Mouse (Mus musculus) CD4-positive, CD25-positive, alpha-beta regulatory T cell, adult 2 months (primary cell): Measurements from ENCODE around the gene Dscam.

ENCODE experiments used
- DNase-seq: peaks from one replicate; pipeline ENCODE4 v3.0.0-alpha.2; 2012; ENCODE audit warnings: low read depth, low spot score

The Dscam gene

GRCm38 (mm10) chr16:96661073-96661472, 509.5 kb downstream of the Dscam start:
- DNase-seq: no peak

GRCm38 (mm10) chr16:96659275-96659674, 511.3 kb downstream of the Dscam start:
- DNase-seq: no peak

- no peak for DNase-seq
These were observed 515.0 kb downstream of the Dscam start for GRCm38 (mm10) chr16:96655548-96655947.

GRCm38 (mm10) chr16:96654054-96654453, 516.5 kb downstream of the Dscam start:
- no peak for DNase-seq

DNA sequence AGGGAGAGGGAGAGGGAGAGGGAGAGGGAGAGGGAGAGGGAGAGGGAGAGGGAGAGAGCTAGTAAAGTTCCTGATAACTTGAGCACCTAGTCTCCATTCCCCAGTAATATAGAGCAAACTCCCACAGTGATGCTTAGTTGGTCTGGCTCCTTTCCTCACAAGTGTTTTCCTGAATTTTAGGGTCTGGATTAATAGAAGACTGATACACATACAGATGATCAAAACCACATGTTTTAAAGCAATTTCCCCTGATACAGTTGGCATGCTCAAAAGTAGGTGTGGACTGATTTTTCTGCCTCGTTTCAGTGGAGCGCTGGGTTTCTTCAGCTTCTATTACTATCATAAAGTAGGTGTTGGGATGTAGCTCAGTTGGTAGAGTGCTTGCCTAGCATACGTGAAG, 519.1 kb downstream of the Dscam start:
- DNase-seq: no peak

GRCm38 (mm10) chr16:96640101-96640500, 530.5 kb downstream of the Dscam start:
- no peak for DNase-seq

GRCm38 (mm10) chr16:96635916-96636315, 534.6 kb downstream of the Dscam start:
- no peak for DNase-seq

GRCm38 (mm10) chr16:96634791-96635143, 535.8 kb downstream of the Dscam start:
- no peak for DNase-seq

DNA sequence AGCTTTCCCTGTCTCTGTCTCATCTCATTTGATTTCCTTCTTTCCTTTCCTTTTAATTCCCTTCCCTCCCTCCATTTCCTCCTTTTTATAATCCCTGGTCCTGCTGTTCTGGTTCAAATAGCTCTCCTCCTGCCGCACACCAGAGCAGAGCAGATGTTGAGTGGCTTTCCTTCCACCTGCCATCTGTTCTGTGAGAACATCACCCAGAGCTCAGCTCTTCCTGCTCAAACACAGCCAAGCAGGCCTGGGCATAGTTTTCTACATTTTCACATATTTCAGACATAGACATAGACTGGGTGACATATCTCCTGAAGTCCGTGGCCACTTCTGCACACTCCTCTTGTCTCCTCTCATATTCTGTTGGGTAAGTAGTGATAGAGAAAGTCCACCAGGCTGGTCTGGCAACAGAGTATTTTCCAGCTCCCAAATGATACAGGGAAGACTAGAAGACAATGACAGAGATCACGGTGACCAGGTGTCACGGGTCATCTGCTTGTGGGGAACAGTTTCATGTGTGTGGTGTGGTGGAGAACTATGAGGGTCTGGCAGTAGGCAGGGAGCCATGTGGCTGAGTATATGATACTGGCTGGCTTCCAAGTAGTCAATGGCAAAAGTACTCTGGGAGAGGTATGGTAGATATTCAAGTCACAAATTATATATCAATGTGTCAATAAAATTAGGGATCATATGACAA, 536.3 kb downstream of the Dscam start:
- DNase-seq: no peak

- no peak for DNase-seq
These were observed 540.3 kb downstream of the Dscam start for GRCm38 (mm10) chr16:96630241-96630640.

GRCm38 (mm10) chr16:96629623-96630022, 540.9 kb downstream of the Dscam start:
- DNase-seq: no peak

GRCm38 (mm10) chr16:96625468-96625867, 545.1 kb downstream of the Dscam start:
- DNase-seq: no peak

DNA sequence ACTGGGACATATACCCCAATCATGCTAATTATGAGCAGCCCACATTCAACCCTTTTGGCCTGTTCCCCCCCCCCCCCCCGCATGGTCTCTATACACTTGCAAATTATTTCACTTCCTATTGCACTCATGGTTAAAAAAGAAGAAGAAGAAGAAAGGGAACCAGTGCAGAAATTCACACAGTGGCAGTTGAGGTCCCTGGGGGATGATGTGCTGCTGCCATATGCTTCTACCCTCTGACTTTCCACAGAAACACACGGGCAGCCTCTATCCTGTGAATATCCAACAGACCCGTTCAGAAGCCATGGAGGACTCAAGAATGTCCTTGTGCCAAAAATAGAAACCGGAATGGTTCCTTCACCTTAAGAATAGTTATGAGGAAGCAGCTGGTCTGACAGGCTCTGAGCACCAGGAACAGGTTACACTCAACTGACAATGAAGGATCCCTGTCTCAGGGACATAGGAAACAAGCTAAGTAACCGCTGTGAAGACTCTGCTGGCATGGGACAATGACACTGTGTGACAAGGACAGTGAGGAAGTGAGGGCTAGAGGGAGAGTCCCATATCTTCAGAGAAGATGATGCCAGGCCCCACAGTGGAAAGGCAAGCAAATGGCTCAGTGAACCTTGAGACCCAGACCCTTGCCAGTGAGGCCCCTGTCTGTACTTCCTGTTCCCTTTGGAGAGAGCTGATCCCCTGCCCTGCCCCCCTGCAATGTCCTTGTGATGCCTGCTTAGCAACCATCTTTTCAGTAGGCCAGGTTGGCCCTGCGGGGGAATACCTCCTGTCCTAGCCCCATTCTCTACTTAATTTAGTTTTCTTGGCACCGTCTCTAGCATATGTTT, 545.8 kb downstream of the Dscam start:
- DNase-seq: no peak

DNA sequence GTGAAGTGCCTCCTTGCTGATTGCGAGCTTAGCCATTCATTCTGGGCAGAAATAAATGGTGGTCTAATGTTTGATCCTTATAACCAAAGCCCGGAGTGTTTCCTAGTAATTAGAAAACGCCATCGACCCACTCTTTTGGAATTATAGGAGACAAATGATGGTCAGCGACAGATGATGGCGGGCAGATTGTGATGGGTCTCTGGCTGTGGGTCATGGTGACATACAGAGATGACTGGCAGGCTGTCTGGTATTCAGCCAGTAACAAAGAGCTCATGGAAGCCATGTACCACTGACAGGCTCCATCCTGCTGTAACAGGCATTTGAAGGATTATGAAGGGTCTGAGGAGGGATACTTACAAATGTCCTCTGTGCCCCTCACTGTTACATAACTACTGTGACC, 549.7 kb downstream of the Dscam start:
- DNase-seq: no peak

- no peak for DNase-seq
These were observed 550.1 kb downstream of the Dscam start for GRCm38 (mm10) chr16:96620402-96620801.

DNA sequence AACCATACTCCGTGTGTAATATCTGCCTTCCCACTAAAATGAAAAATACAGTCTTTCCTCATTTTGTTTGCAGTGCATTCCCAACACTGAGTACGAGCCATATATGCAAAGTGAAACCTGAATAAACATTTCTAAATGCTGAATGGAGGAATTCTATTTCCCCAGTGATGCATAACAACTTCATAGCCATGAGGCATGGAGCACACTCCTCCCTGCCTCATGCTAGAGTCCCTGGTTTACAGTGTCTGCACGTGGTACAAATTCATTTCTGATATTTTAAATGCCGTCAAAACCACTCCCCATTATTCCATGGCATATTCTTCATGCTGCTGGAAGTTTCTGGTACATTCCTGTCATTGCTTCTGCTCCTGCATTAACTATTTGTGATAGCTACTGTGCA, 552.8 kb downstream of the Dscam start:
- DNase-seq: no peak

DNA sequence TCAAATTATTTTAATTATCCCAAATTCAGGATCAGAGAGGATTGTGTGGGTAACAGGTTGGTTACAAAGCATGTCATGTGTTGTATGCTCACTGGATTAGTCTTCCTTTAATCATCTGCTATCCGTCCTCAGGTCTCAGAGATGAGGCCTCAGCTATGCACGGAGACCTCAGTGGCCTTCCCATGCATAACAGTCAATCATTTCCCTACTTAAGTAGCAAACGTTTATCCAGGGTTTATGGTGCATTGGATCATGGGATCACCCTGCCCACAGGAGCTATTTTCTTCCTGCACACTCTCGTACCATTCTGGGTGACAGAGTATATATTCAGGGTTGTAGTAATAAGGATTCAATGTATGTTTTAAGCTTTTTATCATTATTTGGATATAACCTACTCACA, 557.3 kb downstream of the Dscam start:
- no peak for DNase-seq

DNA sequence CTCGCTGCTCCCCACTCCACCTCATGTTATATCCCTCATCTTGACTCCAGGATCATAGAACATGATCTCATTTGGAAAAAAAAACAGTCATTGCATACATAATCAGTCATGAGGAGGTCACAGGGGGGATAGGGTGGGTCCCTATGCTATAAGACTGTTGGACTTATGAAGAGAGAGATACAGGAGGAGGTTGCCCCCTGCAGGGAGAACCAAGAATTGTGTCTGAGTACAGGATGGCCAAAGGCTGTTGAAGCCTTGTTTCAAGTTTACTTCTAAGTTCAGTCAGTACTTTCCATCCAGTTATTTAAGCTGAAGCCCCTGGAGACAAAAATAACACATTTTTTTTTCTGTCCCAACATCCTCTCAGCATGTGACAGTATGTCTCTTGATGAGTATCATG, 559.7 kb downstream of the Dscam start:
- DNase-seq: peak; percentile 10

DNA sequence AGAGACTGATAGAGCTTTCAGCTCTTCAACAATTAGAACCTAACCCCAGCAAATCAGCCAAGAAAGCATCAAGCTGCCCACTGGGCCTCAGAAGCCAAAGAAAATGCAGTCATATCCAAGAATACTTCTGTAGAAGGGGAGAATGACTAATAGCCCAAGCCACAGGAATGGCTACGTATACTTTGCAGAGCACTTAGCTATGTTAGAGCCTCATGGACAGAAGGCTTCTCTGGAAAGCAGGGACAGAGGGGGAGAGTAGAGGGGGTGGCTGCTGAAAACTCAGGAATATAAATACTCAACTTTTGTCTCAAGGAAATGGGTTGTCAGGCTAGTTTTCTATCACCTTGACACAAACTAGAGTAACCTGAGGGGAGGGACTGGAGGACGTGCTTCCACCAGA, 568.3 kb downstream of the Dscam start:
- DNase-seq: no peak

DNA sequence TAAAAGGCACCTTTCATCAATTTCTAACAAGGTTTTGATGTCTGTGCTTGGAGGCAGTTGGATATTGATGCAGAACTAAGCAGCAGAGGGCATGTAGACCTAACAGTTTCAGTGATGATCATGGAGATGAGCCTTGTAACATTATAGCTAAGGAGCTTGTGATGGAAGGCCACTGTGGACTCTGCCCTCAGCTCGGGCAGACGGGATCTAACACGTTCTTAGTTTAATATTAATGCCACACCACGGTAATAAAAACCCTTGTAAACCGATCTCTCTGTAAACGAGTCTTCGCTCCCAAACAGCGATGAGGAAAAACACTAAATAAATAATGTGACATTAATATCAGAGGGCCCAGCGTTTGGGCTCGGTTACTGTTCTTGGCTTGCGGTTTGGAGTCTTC, 569.8 kb downstream of the Dscam start:
- no peak for DNase-seq

- DNase-seq: no peak
These were observed 571.0 kb downstream of the Dscam start for GRCm38 (mm10) chr16:96599401-96600060.

DNA sequence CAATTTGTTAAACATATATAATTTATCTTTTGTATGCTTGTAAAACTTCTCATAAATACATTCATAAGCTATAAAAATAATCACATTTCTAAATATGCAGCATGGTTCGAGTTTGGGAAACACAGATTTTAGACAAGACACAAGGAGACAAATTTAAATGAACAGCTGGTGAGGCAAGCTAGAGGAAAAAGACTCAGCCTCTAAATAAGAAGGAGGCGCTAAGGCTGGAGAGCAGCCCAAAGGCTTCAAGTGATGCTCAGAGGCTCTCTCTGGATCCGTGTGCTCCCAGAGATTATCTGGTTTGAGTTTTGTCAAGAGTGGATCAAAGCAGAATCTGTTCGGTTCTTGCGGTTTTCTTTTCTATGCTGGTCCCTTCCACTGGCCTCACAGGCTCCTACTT, 594.7 kb downstream of the Dscam start:
- DNase-seq: no peak

DNA sequence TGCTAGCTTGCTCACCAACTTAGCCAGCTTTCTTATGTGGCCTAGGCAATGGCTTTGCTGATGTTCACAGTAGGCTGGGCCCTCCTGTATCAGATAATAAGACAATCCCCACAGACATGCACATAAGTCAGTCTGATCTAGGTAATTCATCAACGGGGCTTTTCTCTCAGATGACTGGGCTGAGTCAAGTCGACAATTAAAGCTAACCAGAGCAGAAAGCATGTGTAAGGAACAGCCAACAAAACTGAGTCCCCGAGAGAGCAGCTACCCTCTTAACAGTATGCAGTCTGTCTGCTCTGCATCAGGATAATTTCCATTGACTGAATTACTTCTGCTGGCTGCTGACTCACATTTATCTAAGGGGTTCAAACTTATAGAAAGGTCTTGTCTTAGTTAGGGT, 603.1 kb downstream of the Dscam start:
- DNase-seq: no peak
